In the genomic region with DNA sequence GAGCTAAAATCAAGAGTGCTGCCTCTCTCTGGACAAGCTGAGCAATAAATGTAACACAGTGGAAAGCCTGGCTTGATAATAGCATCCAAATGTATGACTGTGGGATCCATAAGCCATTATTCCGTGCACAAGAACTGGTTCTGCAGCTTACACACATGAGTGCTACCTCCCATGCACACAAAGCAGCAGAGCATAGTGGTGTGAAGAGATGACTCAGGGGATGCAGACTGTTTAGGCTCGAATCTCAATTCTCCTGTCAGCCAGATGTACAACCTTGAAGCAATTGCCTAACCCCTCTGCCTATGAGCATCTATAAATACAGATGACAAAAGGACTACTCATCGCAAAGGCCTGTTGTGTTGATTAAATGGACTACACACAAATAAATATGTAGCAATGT, we compare ENCODE assay signal across 11 mouse cellular contexts.
"Had no signal": no experiment of that assay in that cellular context is flagged by ENCODE, and none has a peak within 500 bp of the region (broad histone marks: within the 10 kb centered on the region; RNA-seq: fewer than 3 reads in every experiment).

No protein-coding gene starts in this region.

- H3K27ac ChIP-seq: kidney, embryonic 15.5 days; limb, embryonic 13.5 days; liver, embryonic 14.5 days; neural tube, embryonic 15.5 days had no signal

- DNase-seq: kidney, postnatal 14 days; left cerebral cortex, postnatal 4 days; lung, adult 18-20 months; right cerebral cortex, adult 18-20 months; right cerebral cortex, postnatal 25 days; thymus, postnatal 36 days had no signal

- H3K4me1 ChIP-seq: kidney, embryonic 15.5 days had no signal

- H3K27me3 ChIP-seq: kidney, embryonic 15.5 days; limb, embryonic 13.5 days; neural tube, embryonic 15.5 days had no signal

- H3K9me3 ChIP-seq: kidney, embryonic 15.5 days; limb, embryonic 13.5 days; neural tube, embryonic 15.5 days had no signal

- H3K4me2 ChIP-seq: kidney, embryonic 15.5 days; limb, embryonic 13.5 days; neural tube, embryonic 15.5 days had no signal

- H3K4me3 ChIP-seq: kidney, embryonic 15.5 days; limb, embryonic 13.5 days; myocyte; neural tube, embryonic 15.5 days had no signal

- H3K9ac ChIP-seq: kidney, embryonic 15.5 days; limb, embryonic 13.5 days; liver, embryonic 14.5 days; neural tube, embryonic 15.5 days had no signal

- H3K36me3 ChIP-seq: neural tube, embryonic 15.5 days had no signal
